Mouse (Mus musculus) lung, postnatal 0 days (tissue): ENCODE data around the gene Ptpre. TPM values are rescaled to one million over a fixed set of nuclear protein-coding genes. Genes with fewer than 3 reads are reported as not detected.

Experiments used
- ATAC-seq: fragments of 200-750 bp; cut with Nextera tagmentation; 2 replicates; pipeline ENCODE4 v1.8.0; 2017; ENCODE audit warnings: moderate library complexity
- DNase-seq: peaks from one replicate; pipeline ENCODE4 v3.0.0-alpha.2; 2016; ENCODE audit warnings: low spot score
- H3K27ac ChIP-seq: fragments of 300-500 bp; sonication (generic); 2 replicates; pipeline ENCODE4 v1.5.1; 2014; ENCODE audit warnings: antibody characterized with exemption, mild to moderate bottlenecking, low read length, mixed read lengths
- H3K27me3 ChIP-seq: fragments of 300-500 bp; sonication (generic); replicated peaks from 2 replicates; pipeline ENCODE4 v1.6.1; 2014; ENCODE audit warnings: low read length, mixed read lengths; ENCODE audit not compliant: insufficient read depth
- H3K36me3 ChIP-seq: fragments of 300-500 bp; sonication (generic); 2 replicates; pipeline ENCODE4 v1.6.1; 2014; ENCODE audit warnings: low read length, mixed read lengths; ENCODE audit not compliant: insufficient read depth
- H3K4me1 ChIP-seq: fragments of 300-500 bp; sonication (generic); 2 replicates; pipeline ENCODE4 v1.6.1; 2014; ENCODE audit warnings: antibody characterized with exemption, low read depth, low read length, mixed read lengths; ENCODE audit not compliant: insufficient read depth
- H3K4me2 ChIP-seq: fragments of 300-500 bp; sonication (generic); replicated peaks from 2 replicates; pipeline ENCODE4 v1.6.1; 2014; ENCODE audit warnings: low read depth, mild to moderate bottlenecking, low read length, moderate library complexity, mixed read lengths
- H3K4me3 ChIP-seq: fragments of 300-500 bp; sonication (generic); 2 replicates; pipeline ENCODE4 v1.5.1; 2014; ENCODE audit warnings: low read depth, low read length
- H3K9ac ChIP-seq: fragments of 300-500 bp; sonication (generic); replicated peaks from 2 replicates; pipeline ENCODE4 v1.6.1; 2014; ENCODE audit warnings: low read depth, mild to moderate bottlenecking
- H3K9me3 ChIP-seq: fragments of 300-500 bp; sonication (generic); 2 replicates; pipeline ENCODE4 v1.6.1; 2016; ENCODE audit warnings: low read length, mixed read lengths
- CTCF ChIP-seq: IDR thresholded peaks from 2 replicates; pipeline ENCODE4 v1.5.1; 2016; ENCODE audit warnings: antibody characterized with exemption, mild to moderate bottlenecking
- EP300 ChIP-seq: IDR thresholded peaks from 2 replicates; pipeline ENCODE4 v1.6.1; 2016; ENCODE audit warnings: antibody characterized with exemption, mild to moderate bottlenecking, control low read depth
- WGBS: fragments of 180-500 bp; shearing (Covaris S2); extraction: QIAGEN DNeasy Blood & Tissue Kit; methylation state at CpG from one replicate; pipeline ENCODE4 v1.1.7; 2014; 5-methylcytosine and 5-hydroxymethylcytosine counted together
- polyA plus RNA-seq: library from polyadenylated mRNA; unstranded; fragments of >200 nt; fragmentation: Nextera tagmentation; extraction: Ambion mirVana; gene quantifications from 2 replicates; pipeline ENCODE4 v1.2.1, GENCODE M21; 2015

Gene Ptpre
- polyA plus RNA-seq, 1 experiment from 2014 or later: 8.6 TPM

- Histone ChIP-seq H3K27ac (no peak overlapping the region), H3K27me3 (no peaks in the 10 kb centered on the region), H3K4me1 (no peaks in the 10 kb centered on the region), H3K4me3 (no peak overlapping the region), H3K4me2 (no peak overlapping the region), H3K9me3 (no peaks in the 10 kb centered on the region), H3K36me3 (no peaks in the 10 kb centered on the region), H3K9ac (no peak overlapping the region)
- WGBS: 56% methylated on average over 13 of the region's 13 CpGs
- no peak for TF ChIP-seq CTCF
- no peak for TF ChIP-seq EP300
- DNase-seq: no peak
- ATAC-seq: no peak
Measured at GRCm38 (mm10) chr7:135637406-135637980, 100.2 kb downstream of the Ptpre start.

- ATAC-seq (no peak), DNase-seq (no peak)
- Histone ChIP-seq H3K4me3 (no peak overlapping the region), H3K4me1 (no peaks in the 10 kb centered on the region), H3K9me3 (no peaks in the 10 kb centered on the region), H3K4me2 (no peak overlapping the region), H3K9ac (no peak overlapping the region), H3K27me3 (no peaks in the 10 kb centered on the region), H3K36me3 (no peaks in the 10 kb centered on the region), H3K27ac (no peak overlapping the region)
- TF ChIP-seq CTCF (no peak), EP300 (no peak)
- 48% methylated on average over 2 of the region's 2 CpGs for WGBS
Measured at GRCm38 (mm10) chr7:135639361-135639760, 102.1 kb downstream of the Ptpre start.

- DNase-seq (peak; percentile 57), ATAC-seq (no peak)
- TF ChIP-seq EP300: no peak
- peak; percentile 70 for TF ChIP-seq CTCF
- Histone ChIP-seq H3K27ac (no peak overlapping the region), H3K9ac (no peak overlapping the region), H3K9me3 (no peaks in the 10 kb centered on the region), H3K4me2 (no peak overlapping the region), H3K4me3 (no peak overlapping the region), H3K36me3 (no peaks in the 10 kb centered on the region), H3K27me3 (no peaks in the 10 kb centered on the region), H3K4me1 (no peaks in the 10 kb centered on the region)
- WGBS: 55% methylated on average over 14 of the region's 14 CpGs
Measured at GRCm38 (mm10) chr7:135641698-135642507, 104.6 kb downstream of the Ptpre start.

- WGBS: 68% methylated on average over 1 of the region's 1 CpGs
- ATAC-seq: no peak
- TF ChIP-seq EP300: no peak
- TF ChIP-seq CTCF: no peak
Measured at GRCm38 (mm10) chr7:135644452-135644851, 107.2 kb downstream of the Ptpre start.

GRCm38 (mm10) chr7:135646976-135647375 is 109.7 kb downstream of the Ptpre start:
- DNase-seq: no peak
- Histone ChIP-seq H3K9ac (no peak overlapping the region), H3K36me3 (no peaks in the 10 kb centered on the region), H3K4me2 (no peak overlapping the region), H3K27ac (no peak overlapping the region), H3K4me3 (no peak overlapping the region), H3K9me3 (no peaks in the 10 kb centered on the region), H3K27me3 (no peaks in the 10 kb centered on the region), H3K4me1 (no peaks in the 10 kb centered on the region)
- ATAC-seq: no peak
- TF ChIP-seq EP300 (no peak), CTCF (no peak)
- 52% methylated on average over 6 of the region's 6 CpGs for WGBS

More at GRCm38 (mm10) chr7:135644452-135644851, 107.2 kb downstream of the Ptpre start:
- Histone ChIP-seq H3K27me3 (no peaks in the 10 kb centered on the region), H3K27ac (no peak overlapping the region), H3K4me3 (no peak overlapping the region), H3K36me3 (no peaks in the 10 kb centered on the region), H3K4me1 (no peaks in the 10 kb centered on the region), H3K9me3 (no peaks in the 10 kb centered on the region), H3K4me2 (no peak overlapping the region), H3K9ac (no peak overlapping the region)
- DNase-seq: no peak

- 73% methylated on average over 8 of the region's 8 CpGs for WGBS
- H3K27ac ChIP-seq: no peak overlapping the region
- H3K27me3 ChIP-seq: no peaks in the 10 kb centered on the region
- no peaks in the 10 kb centered on the region for H3K9me3 ChIP-seq
- no peak overlapping the region for H3K4me3 ChIP-seq
- DNase-seq: no peak
- H3K9ac ChIP-seq: no peak overlapping the region
- peaks cover 5% of the 10 kb centered on the region; the same call in 1 of the 2 replicates for H3K4me1 ChIP-seq
- no peaks in the 10 kb centered on the region for H3K36me3 ChIP-seq
- TF ChIP-seq EP300: no peak
- TF ChIP-seq CTCF: no peak
- H3K4me2 ChIP-seq: no peak overlapping the region
- ATAC-seq: no peak
Measured at GRCm38 (mm10) chr7:135648821-135649220, 111.5 kb downstream of the Ptpre start.
